Mouse (Mus musculus): Measurements from ENCODE around the gene Was.

DNA sequence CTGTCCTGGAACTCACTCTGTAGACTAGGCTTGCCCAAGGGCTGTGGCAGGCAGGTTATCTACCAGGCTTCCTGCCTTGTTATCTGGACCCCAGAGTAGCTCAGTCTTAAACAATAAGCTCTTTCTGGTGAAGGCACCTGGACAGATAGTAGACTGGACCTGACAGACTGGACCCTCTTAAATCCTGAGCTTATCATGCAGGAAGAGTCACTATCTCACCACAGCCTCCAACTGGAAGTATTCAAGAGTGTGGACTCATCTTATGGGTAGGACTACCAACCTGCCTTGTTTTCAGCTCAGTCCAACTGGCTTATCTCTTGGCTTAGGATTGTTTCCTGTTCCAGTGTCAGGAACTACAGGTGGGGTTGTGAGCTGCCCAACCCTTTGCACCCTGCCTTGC is 27.0 kb upstream of the Was start:
- no peak for TF ChIP-seq CTCF (IDR thresholded peaks at IDR 0.05 in 2 of 3, conservative IDR thresholded peaks at IDR 0.05 in 1 of 3; ENCODE audit: control insufficient read depth in 1 of 3, insufficient read depth in 1 of 3, low read depth in 2 of 3, low read length in 3 of 3, poor library complexity in 1 of 3, severe bottlenecking in 1 of 3)
- TF ChIP-seq RCOR1 (IDR thresholded peaks at IDR 0.05; ENCODE audit: low read depth, low read length): peak; percentile 66; the same call in 1 of the 2 replicates
- TF ChIP-seq EP300 (IDR thresholded peaks at IDR 0.05; ENCODE audit: low read depth in 1 of 2, low read length in 2 of 2): peak; percentile 69 to 80
- no peak for TF ChIP-seq MAFK (IDR thresholded peaks at IDR 0.05; ENCODE audit: borderline replicate concordance, low read depth, low read length)
- TF ChIP-seq UBTF (IDR thresholded peaks at IDR 0.05; ENCODE audit: borderline replicate concordance, insufficient read depth, low read depth, low read length): no peak
- no peak for TF ChIP-seq ZKSCAN1 (IDR thresholded peaks at IDR 0.05; ENCODE audit: low read depth, low read length)
- TF ChIP-seq ZMIZ1 (IDR thresholded peaks at IDR 0.05; ENCODE audit: low read depth, low read length): no peak
